Mouse (Mus musculus) embryo, embryonic 10.5 days (tissue): ENCODE data around the gene Ubc.
A peak's percentile ranks its signal among the peaks of the same experiment; 100 is the strongest.
"Not testable (repeated sequence)": the region's sequence is repeated elsewhere in the genome, so short reads cannot be mapped to it uniquely, and the experiment has no call there.

Source experiments
- DNase-seq: peaks from one replicate; pipeline ENCODE4 v3.0.0-alpha.2; 2015; ENCODE audit warnings: low spot score

Ubc gene

GRCm38 (mm10) chr5:125404536-125404902, 14.5 kb upstream of the Ubc start:
- DNase-seq: peak; percentile 64

GRCm38 (mm10) chr5:125403481-125404465, 13.8 kb upstream of the Ubc start:
- DNase-seq: peak; percentile 93

- no peak for DNase-seq
Observed at GRCm38 (mm10) chr5:125402991-125403390, 13.0 kb upstream of the Ubc start.

GRCm38 (mm10) chr5:125402476-125402875, 12.5 kb upstream of the Ubc start:
- no peak for DNase-seq

- no peak for DNase-seq
Observed at GRCm38 (mm10) chr5:125400903-125401302, 10.9 kb upstream of the Ubc start.

GRCm38 (mm10) chr5:125395008-125395407, 5.0 kb upstream of the Ubc start:
- peak; percentile 43 for DNase-seq

GRCm38 (mm10) chr5:125393622-125394603, 3.9 kb upstream of the Ubc start:
- peak; percentile 97 for DNase-seq

GRCm38 (mm10) chr5:125392977-125393621, 3.1 kb upstream of the Ubc start:
- peak; percentile 97 for DNase-seq

DNA sequence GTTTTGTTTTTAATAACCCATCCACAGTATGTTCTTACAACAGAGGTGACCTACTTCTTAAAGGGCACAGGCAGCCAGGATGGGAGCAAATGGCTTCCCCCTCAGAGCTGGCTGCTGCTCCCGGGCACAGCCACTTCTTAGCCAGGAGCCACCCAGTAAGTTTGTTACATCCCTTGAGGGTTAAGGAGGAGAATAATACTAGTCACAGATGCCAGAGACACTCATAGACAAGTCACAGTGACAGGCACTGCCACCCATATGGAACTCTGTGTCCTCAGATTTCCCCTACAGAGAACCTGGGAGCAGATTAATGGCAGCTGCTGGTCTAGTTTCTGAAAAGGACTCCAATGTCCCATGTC, 2.6 kb upstream of the Ubc start:
- no peak for DNase-seq

DNA sequence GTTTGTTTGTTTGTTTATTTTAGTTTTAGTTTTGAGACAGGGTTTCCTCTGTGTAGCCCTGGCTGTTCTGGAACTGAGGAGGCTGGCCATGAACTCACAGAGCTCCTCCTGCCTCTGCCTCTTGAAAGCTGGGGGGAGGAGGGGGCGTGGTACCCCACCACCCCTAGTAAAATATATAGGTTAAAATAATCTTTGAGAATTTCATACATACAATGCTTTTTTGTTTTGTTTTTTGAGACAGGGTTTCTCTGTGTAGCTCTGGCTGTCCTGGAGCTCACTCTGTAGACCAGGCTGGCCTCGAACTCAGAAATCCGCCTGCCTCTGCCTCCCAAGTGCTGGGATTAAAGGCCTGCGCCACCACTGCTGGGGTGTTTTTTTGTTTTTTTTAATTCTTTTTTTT, 2.2 kb upstream of the Ubc start:
- DNase-seq: not testable (repeated sequence)

DNA sequence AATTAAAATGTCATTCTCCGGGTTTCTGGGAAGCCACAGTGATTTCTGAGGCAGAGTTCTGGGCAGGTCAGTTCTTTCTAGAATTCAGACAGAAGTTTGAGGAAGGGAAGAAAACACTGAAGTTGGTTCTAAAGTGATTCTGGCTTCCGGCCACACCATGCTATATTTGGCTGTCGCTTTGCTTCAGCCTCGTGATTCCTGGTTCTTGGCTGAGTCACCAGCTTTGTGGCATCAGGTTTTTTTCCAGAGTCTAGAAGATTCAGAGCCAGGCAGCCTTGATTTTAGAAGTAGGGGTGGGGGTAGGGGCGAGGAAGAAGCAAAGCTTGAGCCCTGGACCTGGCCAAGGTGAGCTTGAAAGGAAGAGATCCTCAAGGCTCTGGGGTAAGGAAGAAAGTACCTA, 1.6 kb upstream of the Ubc start:
- DNase-seq: no peak

GRCm38 (mm10) chr5:125390906-125391477, 990 bp upstream of the Ubc start:
- DNase-seq: no peak

DNA sequence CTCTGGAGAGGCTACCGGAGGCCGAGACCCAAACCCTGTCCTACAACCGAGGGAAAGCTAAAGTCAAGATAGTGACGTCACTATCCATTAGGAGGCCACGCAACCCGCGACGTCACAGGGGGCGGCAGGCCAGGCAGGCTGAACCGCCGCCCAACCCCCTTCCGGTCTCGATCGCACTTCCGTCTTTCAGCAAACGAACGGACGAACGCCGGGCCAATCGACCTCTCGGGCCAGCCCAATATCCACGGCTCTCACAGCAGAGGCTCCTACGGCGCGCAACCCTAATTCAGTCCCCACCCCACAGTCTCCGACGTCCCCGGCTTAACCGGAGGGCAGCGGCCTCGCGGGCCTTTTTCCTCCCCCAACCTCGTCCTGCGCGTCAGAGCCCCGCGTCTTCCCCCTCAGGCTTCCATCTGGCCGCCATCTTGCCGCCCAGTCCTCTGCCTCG, 847 bp downstream of the Ubc start, which contains the start of gene Gm10382:
Gene Gm10382 (plus strand): TSS at position 192 of the 448 bp plus-strand sequence.
- DNase-seq: peak; percentile 85

DNA sequence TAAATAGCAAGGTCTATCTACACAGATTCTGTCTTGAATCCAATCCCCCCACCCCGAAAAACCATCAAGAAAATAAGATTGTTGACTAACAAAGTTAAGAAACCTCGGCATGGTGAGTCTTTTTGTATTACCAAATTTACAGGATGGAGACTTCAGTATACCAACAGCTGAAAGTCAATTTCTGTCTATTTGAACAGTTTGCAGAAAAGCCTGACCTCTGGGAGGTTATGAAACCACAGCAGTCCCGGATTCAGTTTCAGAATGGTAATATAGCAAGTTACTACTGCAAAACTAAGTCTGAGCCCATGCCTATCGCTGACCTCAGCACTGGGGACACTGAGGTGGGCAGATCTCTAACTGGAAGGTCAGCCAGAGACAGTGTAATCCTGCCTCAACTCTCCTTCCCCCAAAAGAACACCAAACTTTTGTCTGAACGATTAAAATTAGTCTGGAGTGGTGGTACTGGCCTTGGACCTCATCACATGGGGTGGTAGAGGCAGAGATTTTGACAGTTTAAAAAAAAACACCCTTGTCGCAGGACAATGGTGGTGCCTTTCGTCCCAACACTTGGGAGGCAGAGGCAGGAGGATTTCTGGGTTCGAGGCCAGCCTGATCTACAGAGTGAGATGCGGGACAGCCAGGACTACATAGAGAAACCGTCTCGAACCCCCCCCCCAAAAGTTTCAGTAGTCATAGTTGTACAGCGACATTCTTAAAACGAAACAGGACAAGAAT, 1.5 kb downstream of the Ubc start:
- DNase-seq: no peak

DNA sequence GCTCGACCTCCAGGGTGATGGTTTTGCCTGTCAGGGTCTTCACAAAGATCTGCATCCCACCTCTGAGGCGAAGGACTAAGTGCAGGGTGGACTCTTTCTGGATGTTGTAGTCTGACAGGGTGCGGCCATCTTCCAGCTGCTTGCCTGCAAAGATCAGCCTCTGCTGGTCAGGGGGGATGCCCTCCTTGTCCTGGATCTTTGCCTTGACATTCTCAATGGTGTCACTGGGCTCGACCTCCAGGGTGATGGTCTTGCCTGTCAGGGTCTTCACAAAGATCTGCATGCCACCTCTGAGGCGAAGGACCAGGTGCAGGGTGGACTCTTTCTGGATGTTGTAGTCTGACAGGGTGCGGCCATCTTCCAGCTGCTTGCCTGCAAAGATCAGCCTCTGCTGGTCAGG, 2.7 kb downstream of the Ubc start:
- not testable (repeated sequence) for DNase-seq

DNA sequence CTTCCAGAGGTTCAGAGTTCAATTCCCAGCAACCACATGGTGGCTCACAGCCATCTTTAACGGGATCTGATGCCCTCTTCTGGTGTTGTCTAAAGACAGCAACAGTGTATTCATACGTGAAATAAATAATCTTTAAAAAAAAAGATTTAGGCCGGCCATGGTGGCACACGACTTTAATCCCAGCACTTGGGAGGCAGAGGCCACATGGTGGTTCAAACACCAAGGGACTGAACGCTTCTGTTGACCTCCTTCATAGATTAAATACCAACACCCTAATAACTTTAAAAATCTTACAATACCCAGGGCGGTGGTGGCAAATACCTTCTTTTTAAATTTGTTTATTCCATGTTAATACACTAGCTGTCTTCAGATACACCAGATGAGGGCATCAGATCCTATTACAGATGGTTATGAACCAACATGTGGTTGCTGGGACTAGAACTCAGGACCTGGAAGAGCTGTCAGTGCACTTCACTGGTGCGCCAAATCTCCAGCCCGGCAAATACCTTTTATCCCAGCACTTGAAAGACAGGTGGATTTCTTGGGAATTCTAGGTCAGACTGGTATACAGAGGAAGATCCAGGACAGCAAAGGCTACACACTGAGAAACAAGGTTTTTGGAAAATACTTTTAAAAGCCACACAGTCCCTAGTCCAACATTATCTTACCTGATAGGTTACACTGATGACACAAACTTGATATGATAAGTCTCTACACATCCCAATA, 4.6 kb downstream of the Ubc start:
- no peak for DNase-seq

DNA sequence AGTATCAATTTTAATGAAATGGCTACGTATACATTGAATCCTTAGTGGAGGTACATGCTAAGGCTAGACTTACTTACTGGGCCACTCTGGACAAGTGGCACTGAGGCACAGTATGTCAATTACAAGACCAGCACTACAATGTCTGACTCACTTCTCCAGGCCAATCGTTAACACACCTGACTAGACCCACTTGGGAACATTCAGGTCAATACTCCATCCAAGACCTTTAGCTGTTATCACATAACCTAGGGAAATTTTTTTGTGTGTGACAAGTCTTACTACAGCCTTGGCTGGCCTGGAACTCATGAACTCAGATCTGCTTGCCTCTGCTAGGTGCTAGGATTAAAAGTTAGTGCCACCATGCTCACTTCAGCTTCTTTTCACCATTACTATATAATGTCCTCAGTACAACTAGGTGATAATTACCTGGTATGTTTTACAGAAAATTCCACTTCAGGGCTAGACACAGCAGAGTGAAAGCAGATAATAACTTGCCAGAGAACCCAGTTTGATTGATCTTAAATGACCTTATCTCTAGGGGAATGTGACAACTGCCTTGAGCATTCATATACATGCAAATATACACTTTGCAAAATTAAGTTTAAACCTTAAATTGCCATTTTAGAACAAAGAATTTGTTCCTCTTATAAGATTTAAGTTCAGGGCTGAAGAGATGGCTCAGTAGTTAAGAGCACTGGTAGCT, 5.3 kb downstream of the Ubc start:
- DNase-seq: no peak

- no peak for DNase-seq
Observed at GRCm38 (mm10) chr5:125383637-125384420, 6.2 kb downstream of the Ubc start.
